Mouse (Mus musculus) heart, adult 2 months (tissue): Measurements from ENCODE around the gene Btbd9.

ENCODE experiments used
- CTCF ChIP-seq: fragments of 200-600 bp; IDR thresholded peaks from 2 replicates; pipeline ENCODE4 v1.8.1; 2022; ENCODE audit warnings: antibody characterized with exemption, mild to moderate bottlenecking, moderate library complexity
- POLR2A ChIP-seq: fragments of 200-500 bp; IDR thresholded peaks from 2 replicates; pipeline ENCODE4 v1.6.1; 2011; ENCODE audit warnings: mild to moderate bottlenecking, low read depth, low read length, control low read depth; ENCODE audit not compliant: insufficient read depth

GRCm38 (mm10) chr17:30478181-30478580, 98.1 kb downstream of the Btbd9 start:
- TF ChIP-seq CTCF (no peak), POLR2A (no peak)
